Mouse (Mus musculus) heart, postnatal 10 days (tissue): Measurements from ENCODE around the gene Tor2a. TPM values are rescaled to one million over a fixed set of nuclear protein-coding genes. Genes with fewer than 3 reads are reported as not detected.

Experiments used
- DNase-seq, 2 experiments: peaks; one replicate each; pipeline ENCODE4 v3.0.0; 2021
- intact Hi-C: fragments of 180-260 bp; cut with DNase I; formaldehyde crosslinking; loops from one replicate; pipeline ENCODE4 v1.15.1; 2025
- total RNA-seq, 2 experiments: library from RNA; stranded (reverse); gene quantifications; 2 replicates each; pipeline ENCODE4 v1.2.3; 2021

The Tor2a gene
- total RNA-seq, 2 experiments from 2014 or later = 14.4 to 16.4 TPM

GRCm38 (mm10) chr2:32727435-32727834 is 29.6 kb upstream of the Tor2a start:
- peak; percentile 96 for DNase-seq
- intact Hi-C loops = no loop called here

DNA sequence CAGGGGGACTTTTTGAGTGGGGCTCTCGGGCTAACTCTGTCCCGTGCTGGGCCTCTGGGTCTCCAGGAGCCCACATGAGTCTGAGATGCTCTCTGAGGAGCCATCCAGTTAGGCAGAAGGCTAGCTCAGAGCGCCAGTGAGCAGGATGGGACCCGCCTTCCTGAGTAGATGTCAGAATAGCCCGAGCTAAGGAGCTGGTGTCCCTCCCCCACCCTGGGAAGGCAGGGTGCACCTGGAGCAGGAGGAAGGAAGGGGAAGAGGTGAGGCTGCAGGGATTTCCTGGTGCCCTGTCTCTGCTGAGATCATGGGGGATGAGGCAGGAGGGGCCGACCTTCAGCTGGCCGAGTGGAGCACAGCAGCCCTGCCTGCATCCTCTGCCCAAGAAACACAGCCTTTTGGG is 28.6 kb upstream of the Tor2a start:
- intact Hi-C loops = loop anchor here (2.0 kb wide), 1 partner anchor 14 kb away; no protein-coding TSS in a partner anchor
- peak; percentile 71 to 72 for DNase-seq

GRCm38 (mm10) chr2:32729547-32729946 is 27.5 kb upstream of the Tor2a start:
- DNase-seq = no peak
- intact Hi-C loops = loop anchor here (2.0 kb wide), 1 partner anchor 15 kb away; no protein-coding TSS in a partner anchor

DNA sequence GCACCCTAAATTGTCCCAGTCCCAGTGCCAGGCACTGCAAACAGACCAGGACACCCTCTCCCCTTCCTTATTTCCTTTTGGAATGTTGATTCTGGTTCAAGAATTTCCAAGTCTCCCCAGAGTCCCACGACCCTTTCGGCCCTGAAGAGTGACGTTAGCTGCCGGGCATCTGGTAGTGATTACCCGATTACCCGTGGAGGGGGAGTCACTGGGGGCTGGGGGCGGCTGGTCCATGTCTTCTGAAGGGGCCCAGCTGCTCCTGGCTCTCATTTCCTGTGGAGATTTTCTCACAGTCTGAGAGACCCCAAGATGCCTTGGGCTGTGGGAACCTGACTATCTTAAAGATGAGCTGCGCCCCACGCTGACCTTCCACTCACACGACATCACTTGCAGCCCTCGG is 26.2 kb upstream of the Tor2a start:
- intact Hi-C loops = no loop called here
- DNase-seq = peak; percentile 57 to 71

DNA sequence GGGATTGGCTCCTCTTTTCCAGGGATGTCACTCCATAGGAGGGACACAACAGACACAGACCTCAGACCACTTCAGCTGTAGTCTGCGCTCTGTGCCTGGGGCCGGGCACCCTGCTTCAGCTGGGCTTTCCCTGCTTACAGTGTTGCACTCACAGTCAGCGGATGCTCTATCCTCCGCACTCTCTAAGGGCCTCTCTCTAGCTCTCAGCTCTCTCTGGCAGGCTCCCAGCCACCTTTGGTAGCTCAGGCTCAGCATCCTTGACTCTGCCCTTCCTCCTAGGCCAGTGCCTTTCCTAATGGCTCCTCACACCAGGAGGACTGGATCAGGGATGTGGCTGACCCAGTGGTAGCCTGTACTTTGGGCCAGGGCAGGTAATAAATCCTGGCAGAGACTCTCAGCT is 25.1 kb upstream of the Tor2a start:
- intact Hi-C loops = no loop called here

GRCm38 (mm10) chr2:32732695-32733094 is 24.3 kb upstream of the Tor2a start:
- intact Hi-C loops = no loop called here
- DNase-seq = no peak

More for the DNA sequence above, 25.1 kb upstream of the Tor2a start:
- DNase-seq = peak in 1 of 2 experiments; percentile 48

GRCm38 (mm10) chr2:32734480-32734879 is 22.6 kb upstream of the Tor2a start:
- no peak for DNase-seq
- intact Hi-C loops = no loop called here

- intact Hi-C loops = no loop called here
- peak; percentile 68 to 77 for DNase-seq
Measured at GRCm38 (mm10) chr2:32734933-32735332, 22.1 kb upstream of the Tor2a start.

DNA sequence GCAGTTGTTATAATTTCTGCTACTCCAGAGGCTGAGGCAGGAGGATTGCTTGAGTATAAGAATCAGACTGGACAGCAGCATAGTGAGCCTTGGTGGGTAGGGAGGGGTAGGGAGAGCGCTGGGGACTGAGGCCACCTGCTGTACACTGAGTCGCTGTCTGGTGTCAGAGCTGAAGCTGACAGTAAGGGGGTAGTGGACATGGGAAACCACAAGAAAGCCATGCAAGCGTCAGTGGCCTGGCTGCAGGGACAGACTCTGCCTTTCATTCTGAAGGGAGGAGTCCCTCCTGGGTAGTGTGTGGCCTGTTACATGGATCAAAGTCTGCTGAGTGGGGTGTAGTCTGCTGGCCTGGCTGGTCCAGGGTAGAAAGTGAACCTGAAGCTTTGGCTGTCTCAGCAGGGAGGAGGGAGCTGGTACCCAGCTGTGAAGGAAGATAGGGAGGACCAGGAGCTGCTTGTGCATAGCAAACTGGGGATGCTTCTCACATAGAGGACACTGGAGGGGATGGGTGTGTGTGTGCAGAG is 20.7 kb upstream of the Tor2a start:
- no peak for DNase-seq
- intact Hi-C loops = no loop called here

DNA sequence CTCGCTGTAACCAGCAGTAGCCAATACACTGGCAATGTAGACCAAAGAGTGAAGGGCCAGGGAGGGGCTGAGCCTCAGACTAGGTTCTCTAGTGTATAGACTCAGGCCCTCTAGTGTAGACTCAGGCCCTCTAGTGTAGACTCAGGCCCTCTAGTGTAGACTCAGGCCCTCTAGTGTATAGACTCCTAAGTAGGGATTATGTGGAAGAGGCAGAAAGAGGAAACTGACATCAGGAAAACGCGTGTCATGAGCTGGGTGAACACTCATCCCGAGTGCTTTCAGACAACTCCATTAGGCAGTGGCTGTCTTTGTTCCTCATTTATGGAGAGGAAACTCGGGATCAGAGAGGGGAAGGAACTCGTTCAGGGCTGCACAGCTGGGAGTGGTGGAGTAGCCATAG is 20.0 kb upstream of the Tor2a start:
- intact Hi-C loops = no loop called here
- no peak for DNase-seq

DNA sequence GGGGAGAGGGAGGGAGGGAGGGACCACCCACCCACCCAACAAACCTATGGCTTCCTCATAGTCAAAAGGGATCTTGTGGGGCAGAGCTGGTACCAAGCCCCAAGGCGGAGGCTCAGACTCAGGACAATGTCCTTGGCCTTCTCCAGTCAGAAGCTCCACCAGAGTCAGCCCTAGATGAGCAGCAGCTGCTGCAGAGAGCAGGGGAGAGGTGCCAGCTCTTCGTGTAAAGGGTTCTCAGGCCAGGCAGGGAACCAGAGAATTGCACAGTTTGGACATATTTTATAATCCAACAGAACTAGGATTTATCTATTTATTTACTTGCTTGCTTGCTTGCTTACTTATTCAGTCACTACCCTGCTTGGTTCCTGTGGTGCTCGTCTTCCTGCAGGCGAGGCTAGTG is 17.7 kb upstream of the Tor2a start:
- intact Hi-C loops = no loop called here
- DNase-seq = no peak

GRCm38 (mm10) chr2:32740916-32741272 is 16.1 kb upstream of the Tor2a start, which contains the start of gene 6330409D20Rik:
Gene 6330409D20Rik (minus strand): TSS chr2:32741016.
- no peak for DNase-seq
- intact Hi-C loops = no loop called here

DNA sequence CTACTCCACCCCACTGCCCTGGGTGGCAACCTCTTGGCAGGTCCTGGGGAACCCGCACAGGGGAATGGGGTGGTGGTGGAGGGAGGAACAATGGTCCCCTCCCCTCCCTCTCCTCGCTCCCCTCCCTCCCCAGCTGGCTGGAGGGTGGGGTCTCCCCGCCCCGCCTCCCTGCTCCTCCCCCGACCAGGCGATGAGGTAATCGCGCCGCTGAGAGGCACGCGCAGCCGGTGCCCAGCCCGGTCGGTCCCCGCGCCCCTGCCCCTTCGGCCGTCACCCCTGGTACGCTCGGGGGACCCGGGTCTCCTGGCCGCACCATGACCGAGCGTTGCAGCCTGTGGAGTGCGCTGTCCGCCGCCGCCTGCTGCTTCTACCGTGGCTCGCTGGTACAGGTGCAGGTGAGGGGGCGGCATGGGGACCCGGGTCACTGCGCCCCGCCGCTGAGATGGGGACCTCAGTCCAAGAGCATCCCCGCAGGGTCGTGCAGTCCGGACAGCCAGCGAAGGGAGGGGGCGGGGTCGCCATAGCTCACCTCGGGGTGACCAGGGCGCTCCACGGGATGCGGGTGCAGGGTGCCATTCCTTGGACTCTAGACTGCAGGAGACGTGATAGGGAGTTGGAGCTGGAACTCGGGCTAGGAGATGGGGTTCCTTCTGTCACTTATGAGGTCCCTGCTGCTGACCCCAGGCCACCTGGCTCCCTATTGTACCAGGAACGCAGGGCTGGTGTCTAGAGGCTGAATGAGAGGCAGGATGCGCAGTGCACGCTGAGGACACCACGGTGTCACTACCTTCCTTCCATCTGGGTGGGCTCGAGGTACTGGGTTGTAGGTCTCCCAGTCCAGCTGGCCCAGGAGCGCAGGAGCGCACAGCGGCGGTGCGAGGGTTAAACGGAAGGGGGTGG is 15.5 kb upstream of the Tor2a start:
- DNase-seq = peak; percentile 56 to 57
- intact Hi-C loops = no loop called here

DNA sequence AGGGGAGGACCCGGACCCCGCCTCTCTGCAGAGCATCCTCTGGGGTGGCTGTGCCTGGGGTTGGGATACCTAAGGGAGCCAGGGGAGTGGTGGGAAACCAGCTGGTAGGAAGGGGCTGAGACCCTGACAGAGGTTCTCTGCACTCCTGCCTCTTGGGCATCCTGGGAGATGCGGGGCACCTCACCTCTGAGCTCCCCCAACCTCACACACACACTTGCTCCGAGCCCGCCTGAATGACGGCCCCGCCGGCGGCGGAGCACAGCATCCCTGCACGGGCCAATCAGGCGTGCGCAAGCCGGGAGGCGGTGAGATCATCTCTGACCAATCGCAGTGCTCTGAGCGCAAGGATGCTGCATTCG is 14.9 kb upstream of the Tor2a start:
- DNase-seq = no peak
- intact Hi-C loops = no loop called here

GRCm38 (mm10) chr2:32744272-32744982 is 12.6 kb upstream of the Tor2a start:
- intact Hi-C loops = no loop called here
- DNase-seq = no peak

- no peak for DNase-seq
Measured at GRCm38 (mm10) chr2:32749082-32749481, 8.0 kb upstream of the Tor2a start.

GRCm38 (mm10) chr2:32750199-32750598 is 6.8 kb upstream of the Tor2a start:
- DNase-seq = no peak
- intact Hi-C loops = no loop called here

More at GRCm38 (mm10) chr2:32749082-32749481, 8.0 kb upstream of the Tor2a start:
- intact Hi-C loops = loop anchor here (5.0 kb wide), 1 partner anchor 117 kb away; no protein-coding TSS in a partner anchor

DNA sequence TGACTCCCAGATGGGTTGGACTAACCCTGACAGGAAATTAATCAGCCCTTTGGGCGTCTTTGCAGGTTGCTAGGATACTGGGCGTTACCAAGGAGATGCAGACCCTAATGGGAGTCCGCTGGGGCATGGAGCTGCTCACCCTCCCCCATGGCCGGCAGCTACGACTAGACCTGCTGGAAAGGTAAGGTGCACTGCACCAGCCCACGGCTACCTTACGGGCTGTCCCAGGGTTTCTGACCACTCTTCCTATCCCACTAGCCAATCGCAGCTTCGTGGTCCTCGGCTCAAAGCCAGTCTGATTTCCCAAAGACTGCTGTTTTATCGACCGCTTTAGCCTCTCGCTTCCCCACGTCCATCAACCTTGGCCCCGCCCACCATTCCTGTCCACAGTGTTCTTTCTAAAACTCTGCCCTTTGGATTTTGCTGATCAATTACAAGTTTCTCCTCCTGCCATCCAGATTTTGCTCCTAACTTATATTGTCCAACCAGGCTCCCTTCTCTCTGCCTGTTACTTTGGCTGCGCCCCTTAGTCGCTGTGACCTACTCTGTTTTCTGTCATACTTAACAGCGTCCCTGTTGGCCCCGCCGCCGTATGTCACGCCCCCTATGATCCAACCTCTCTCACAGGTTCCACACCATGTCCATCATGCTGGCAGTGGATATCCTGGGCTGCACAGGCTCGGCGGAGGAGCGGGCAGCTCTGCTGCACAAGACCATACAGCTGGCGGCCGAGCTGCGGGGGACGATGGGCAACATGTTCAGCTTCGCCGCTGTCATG is 6.0 kb upstream of the Tor2a start:
- DNase-seq = peak; percentile 72 to 73
- intact Hi-C loops = no loop called here

DNA sequence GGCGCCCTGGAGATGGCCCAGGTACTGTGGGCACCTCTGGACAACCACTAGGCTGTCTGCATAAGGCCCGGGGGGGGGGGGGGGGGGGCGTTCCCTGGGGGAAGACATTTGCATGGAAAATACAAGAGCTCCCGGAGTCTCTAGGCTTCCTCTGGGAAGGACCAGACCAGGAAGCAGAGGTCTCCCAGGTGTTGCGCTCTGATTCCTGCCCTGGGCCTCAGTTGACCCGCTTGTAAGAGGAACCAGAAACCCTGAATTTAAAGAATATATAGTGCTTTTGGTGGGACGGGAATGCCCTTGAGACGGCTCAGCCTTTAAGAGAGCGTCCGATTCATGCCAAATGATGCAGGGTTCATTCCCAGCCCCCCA is 5.4 kb upstream of the Tor2a start:
- DNase-seq = no peak
- intact Hi-C loops = no loop called here

GRCm38 (mm10) chr2:32752181-32752580 is 4.9 kb upstream of the Tor2a start:
- DNase-seq = no peak
- intact Hi-C loops = no loop called here

DNA sequence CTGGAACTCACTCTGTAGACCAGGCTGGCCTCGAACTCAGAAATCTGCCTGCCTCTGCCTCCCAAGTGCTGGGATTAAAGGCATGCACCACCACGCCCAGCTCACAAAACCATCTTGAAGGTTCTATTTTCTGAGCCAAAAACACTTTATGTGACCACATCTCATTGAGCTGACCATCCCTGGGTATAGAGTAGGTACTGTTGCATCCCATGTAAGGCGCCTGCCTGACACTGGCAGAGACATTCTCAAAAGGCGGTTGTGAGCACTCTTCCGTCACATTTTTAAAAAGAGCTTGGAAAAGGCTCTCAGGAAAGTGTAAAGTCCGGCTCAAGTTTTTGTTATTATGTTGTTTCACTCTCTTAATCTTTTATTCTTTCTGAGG is 369 bp upstream of the Tor2a start:
- intact Hi-C loops = loop anchor here (1.0 kb wide), 2 partner anchors 43 to 48 kb away; partner anchors contain the start of gene Cdk9

More for the DNA sequence above, 369 bp upstream of the Tor2a start:
- DNase-seq = no peak
